Mouse (Mus musculus) CH12.LX (cell line): ENCODE data around the gene Vav1. TPM values are rescaled to one million over a fixed set of nuclear protein-coding genes. Genes with fewer than 3 reads are reported as not detected.
A peak's percentile ranks its signal among the peaks of the same experiment; 100 is the strongest.

Experiments
- DNase-seq: peaks from one replicate; pipeline ENCODE4 v3.0.0-alpha.2; 2013; ENCODE audit errors: extremely low read depth
- H3K27ac ChIP-seq: 2 replicates; pipeline ENCODE4 v1.5.1; 2012; ENCODE audit warnings: low read depth, mild to moderate bottlenecking, control low read depth, moderate library complexity; ENCODE audit not compliant: insufficient read depth
- H3K27me3 ChIP-seq: replicated peaks from 2 replicates; pipeline ENCODE3; 2012; ENCODE audit warnings: inconsistent platforms
- H3K36me3 ChIP-seq, 2 experiments: replicated peaks in 1 of 2; 2 replicates each; pipeline versions ENCODE3 to v1.6.1; 2012; ENCODE audit warnings: inconsistent platforms in 1 of 2, low read length in 1 of 2, mild to moderate bottlenecking in 1 of 2, mixed read lengths in 1 of 2, moderate library complexity in 1 of 2; ENCODE audit not compliant: control insufficient read depth in 1 of 2, insufficient read depth in 1 of 2
- H3K4me1 ChIP-seq, 2 experiments: 2 replicates each; pipeline ENCODE4 v1.6.1; 2012; ENCODE audit warnings: inconsistent platforms in 1 of 2, moderate library complexity in 1 of 2; ENCODE audit not compliant: insufficient read depth in 2 of 2, control insufficient read depth in 1 of 2
- H3K4me2 ChIP-seq: 2 replicates; pipeline ENCODE4 v1.6.1; 2012; ENCODE audit warnings: low read depth, mild to moderate bottlenecking, control low read depth; ENCODE audit not compliant: poor library complexity, insufficient read depth, severe bottlenecking
- H3K4me3 ChIP-seq, 3 experiments: fragments of 150-350 bp in 1 of 3; sonication (generic) in 1 of 3; replicated peaks in 1 of 3; 2 replicates each; pipeline versions ENCODE3 to v1.5.1; 2011 to 2012; ENCODE audit warnings: low read depth in 2 of 3, low read length in 2 of 3, mild to moderate bottlenecking in 2 of 3, moderate library complexity in 2 of 3, control low read depth in 1 of 3, improper control_type of control experiment in 1 of 3, inconsistent platforms in 1 of 3, mixed read lengths in 1 of 3; ENCODE audit not compliant: poor library complexity in 1 of 3
- H3K79me2 ChIP-seq: replicated peaks from 2 replicates; pipeline ENCODE4 v1.6.1; 2012; ENCODE audit warnings: mild to moderate bottlenecking, moderate library complexity; ENCODE audit not compliant: control insufficient read depth, poor library complexity, insufficient read depth, severe bottlenecking; ENCODE audit errors: extremely low read depth
- H3K9ac ChIP-seq: 2 replicates; pipeline ENCODE4 v1.6.1; 2012; ENCODE audit warnings: low read depth, mild to moderate bottlenecking, control low read depth, moderate library complexity; ENCODE audit not compliant: insufficient read depth
- H3K9me3 ChIP-seq: replicated peaks from 2 replicates; pipeline ENCODE3; 2012; ENCODE audit warnings: low read length, inconsistent platforms, mixed read lengths
- CHD2 ChIP-seq: IDR thresholded peaks from 2 replicates; pipeline ENCODE4 v1.6.1; 2011; ENCODE audit warnings: low read length, improper control_type of control experiment
- CTCF ChIP-seq, 2 experiments: IDR thresholded peaks in 1 of 2; conservative IDR thresholded peaks in 1 of 2; 2 replicates each; pipeline ENCODE4 v1.5.1; 2011 to 2012; ENCODE audit warnings: low read depth in 2 of 2, low read length in 2 of 2, improper control_type of control experiment in 1 of 2, inconsistent platforms in 1 of 2, mild to moderate bottlenecking in 1 of 2, moderate library complexity in 1 of 2
- E2F4 ChIP-seq: IDR thresholded peaks from 2 replicates; pipeline ENCODE4 v1.6.1; 2011; ENCODE audit warnings: low read depth, low read length, improper control_type of control experiment; ENCODE audit not compliant: insufficient replicate concordance
- EP300 ChIP-seq: IDR thresholded peaks from 2 replicates; pipeline ENCODE4 v1.6.1; 2011; ENCODE audit warnings: low read length, improper control_type of control experiment
- ETS1 ChIP-seq: conservative IDR thresholded peaks from 2 replicates; pipeline ENCODE4 v1.6.1; 2012; ENCODE audit warnings: low read depth, mild to moderate bottlenecking, inconsistent platforms, low read length, improper control_type of control experiment, moderate library complexity
- HCFC1 ChIP-seq: IDR thresholded peaks from 2 replicates; pipeline ENCODE4 v1.6.1; 2012; ENCODE audit warnings: low read depth, mild to moderate bottlenecking, inconsistent platforms, low read length, improper control_type of control experiment
- IRF4 ChIP-seq: IDR thresholded peaks from 2 replicates; pipeline ENCODE4 v1.6.1; 2014; ENCODE audit warnings: low read depth, mild to moderate bottlenecking, inconsistent platforms, low read length, improper control_type of control experiment
- JUN ChIP-seq: IDR thresholded peaks from 2 replicates; pipeline ENCODE4 v1.6.1; 2011; ENCODE audit warnings: low read depth, mild to moderate bottlenecking, low read length, improper control_type of control experiment, moderate library complexity; ENCODE audit not compliant: insufficient read depth
- KAT2A ChIP-seq: IDR thresholded peaks from 2 replicates; pipeline ENCODE4 v1.6.1; 2012; ENCODE audit warnings: low read length, improper control_type of control experiment, inconsistent platforms; ENCODE audit not compliant: insufficient replicate concordance
- MAFK ChIP-seq: IDR thresholded peaks from 2 replicates; pipeline ENCODE4 v1.6.1; 2011; ENCODE audit warnings: low read length, improper control_type of control experiment; ENCODE audit not compliant: insufficient replicate concordance
- MEF2A ChIP-seq: IDR thresholded peaks from 2 replicates; pipeline ENCODE4 v1.6.1; 2014; ENCODE audit warnings: low read depth, mild to moderate bottlenecking, inconsistent platforms, low read length, improper control_type of control experiment, borderline replicate concordance
- MXI1 ChIP-seq: IDR thresholded peaks from 2 replicates; pipeline ENCODE4 v1.6.1; 2011; ENCODE audit warnings: mild to moderate bottlenecking, low read depth, low read length, improper control_type of control experiment
- NELFE ChIP-seq: IDR thresholded peaks from 2 replicates; pipeline ENCODE4 v1.6.1; 2011; ENCODE audit warnings: low read depth, low read length, improper control_type of control experiment
- POLR2A ChIP-seq: IDR thresholded peaks from 2 replicates; pipeline ENCODE4 v1.6.1; 2011; ENCODE audit warnings: low read depth, mild to moderate bottlenecking, improper control_type of control experiment, low read length
- POLR2AphosphoS2 ChIP-seq: IDR thresholded peaks from 2 replicates; pipeline ENCODE4 v1.6.1; 2011; ENCODE audit warnings: low read depth, low read length, improper control_type of control experiment
- SIN3A ChIP-seq: IDR thresholded peaks from 2 replicates; pipeline ENCODE4 v1.6.1; 2012; ENCODE audit warnings: low read length, improper control_type of control experiment, inconsistent platforms
- TBP ChIP-seq: conservative IDR thresholded peaks from 2 replicates; pipeline ENCODE4 v1.6.1; 2011; ENCODE audit warnings: low read depth, low read length, improper control_type of control experiment
- TCF12 ChIP-seq: IDR thresholded peaks from 2 replicates; pipeline ENCODE4 v1.6.1; 2014; ENCODE audit warnings: low read depth, mild to moderate bottlenecking, inconsistent platforms, low read length, improper control_type of control experiment
- USF1 ChIP-seq: IDR thresholded peaks from 2 replicates; pipeline ENCODE4 v1.6.1; 2014; ENCODE audit warnings: low read depth, mild to moderate bottlenecking, inconsistent platforms, low read length, improper control_type of control experiment
- ZC3H11A ChIP-seq: IDR thresholded peaks from 2 replicates; pipeline ENCODE4 v1.6.1; 2012; ENCODE audit warnings: low read depth, mild to moderate bottlenecking, inconsistent platforms, low read length, improper control_type of control experiment
- ZKSCAN1 ChIP-seq: IDR thresholded peaks from 2 replicates; pipeline ENCODE4 v1.6.1; 2012; ENCODE audit warnings: low read depth, inconsistent platforms, low read length, improper control_type of control experiment, borderline replicate concordance
- ZMIZ1 ChIP-seq: IDR thresholded peaks from 2 replicates; pipeline ENCODE4 v1.6.1; 2012; ENCODE audit warnings: low read depth, mild to moderate bottlenecking, inconsistent platforms, low read length, improper control_type of control experiment
- ZNF384 ChIP-seq: IDR thresholded peaks from 2 replicates; pipeline ENCODE4 v1.6.1; 2012; ENCODE audit warnings: low read depth, low read length, improper control_type of control experiment, inconsistent platforms
- dilution Hi-C: fragments of 300-500 bp; cut with MboI; formaldehyde crosslinking; loops from 2 replicates; pipeline ENCODE4 v1.14.3; 2020; ENCODE audit warnings: low sequenced_read_pairs; ENCODE audit not compliant: extremely low pct_unique_long_range_greater_than_20kb, extremely low pct_ligation_motif_present
- in situ Hi-C: fragments of 300-500 bp; cut with MboI; formaldehyde crosslinking; loops from 3 replicates; pipeline ENCODE4 v1.14.3; 2019; ENCODE audit warnings: low sequenced_read_pairs, low pct_ligation_motif_present, low pct_unique_long_range_greater_than_20kb, mixed read lengths
- polyA plus RNA-seq: library from polyadenylated mRNA; unstranded; fragments of >175 nt; gene quantifications from 2 replicates; pipeline ENCODE4 v1.2.1, GENCODE M21; 2012; ENCODE audit warnings: low read depth; ENCODE audit not compliant: insufficient read length
- total RNA-seq, 2 experiments: library from RNA; depleted of rRNA; stranded (reverse); fragments of 300-350 nt in 1 of 2; fragments of >200 nt in 1 of 2; gene quantifications; 2 replicates each; pipeline ENCODE4 v1.2.3; 2012 to 2014

Gene Vav1
- total and polyA plus RNA-seq, 3 experiments = 60.3 to 90.9 (median 84.3) TPM

DNA sequence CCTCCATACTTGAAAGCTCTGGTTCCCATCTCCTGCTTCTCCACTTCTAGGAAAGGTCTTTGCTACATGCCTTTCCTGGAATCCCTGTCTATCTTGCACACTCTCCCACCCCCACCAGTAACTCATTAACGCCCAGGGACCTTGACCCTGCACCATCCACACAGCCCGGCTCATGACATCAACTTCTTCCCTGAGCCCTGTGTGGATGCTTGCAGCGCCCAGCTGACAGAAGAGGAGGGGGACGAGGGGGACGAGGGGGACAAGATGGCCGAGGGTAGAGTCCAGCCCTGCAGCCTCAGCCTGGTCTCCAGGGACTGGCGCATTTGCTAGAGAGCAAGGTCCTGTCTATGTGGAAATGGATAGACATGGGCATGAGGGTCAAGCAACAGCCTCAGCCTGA is 45.9 kb upstream of the Vav1 start:
- H3K9me3 ChIP-seq = no peaks in the 10 kb centered on the region
- no peaks in the 10 kb centered on the region for H3K79me2 ChIP-seq
- no peak overlapping the region for H3K9ac ChIP-seq
- in situ Hi-C loops = no loop called here
- no peak overlapping the region for H3K4me3 ChIP-seq
- peaks cover 3 to 20% of the 10 kb centered on the region in 2 experiments; a peak in 3 of 4 replicates for H3K4me1 ChIP-seq
- no peaks in the 10 kb centered on the region for H3K27me3 ChIP-seq
- H3K4me2 ChIP-seq = no peak overlapping the region
- no peak for DNase-seq
- no peak overlapping the region for H3K27ac ChIP-seq
- peaks cover 36 to 46% of the 10 kb centered on the region in 2 experiments for H3K36me3 ChIP-seq
- dilution Hi-C loops = no loop called here
- no peak for TF ChIP-seq TCF12
- TF ChIP-seq USF1 = no peak
- TF ChIP-seq MAFK = no peak
- no peak for TF ChIP-seq EP300
- TF ChIP-seq IRF4 = no peak
- TF ChIP-seq KAT2A = no peak
- TF ChIP-seq MXI1 = no peak
- TF ChIP-seq TBP = no peak
- TF ChIP-seq CHD2 = no peak
- no peak for TF ChIP-seq ZMIZ1
- TF ChIP-seq POLR2AphosphoS2 = no peak
- TF ChIP-seq NELFE = no peak
- TF ChIP-seq HCFC1 = no peak
- TF ChIP-seq ZC3H11A = no peak
- TF ChIP-seq ZKSCAN1 = no peak
- no peak for TF ChIP-seq E2F4
- TF ChIP-seq JUN = no peak
- no peak for TF ChIP-seq ETS1
- no peak for TF ChIP-seq SIN3A
- no peak for TF ChIP-seq ZNF384

DNA sequence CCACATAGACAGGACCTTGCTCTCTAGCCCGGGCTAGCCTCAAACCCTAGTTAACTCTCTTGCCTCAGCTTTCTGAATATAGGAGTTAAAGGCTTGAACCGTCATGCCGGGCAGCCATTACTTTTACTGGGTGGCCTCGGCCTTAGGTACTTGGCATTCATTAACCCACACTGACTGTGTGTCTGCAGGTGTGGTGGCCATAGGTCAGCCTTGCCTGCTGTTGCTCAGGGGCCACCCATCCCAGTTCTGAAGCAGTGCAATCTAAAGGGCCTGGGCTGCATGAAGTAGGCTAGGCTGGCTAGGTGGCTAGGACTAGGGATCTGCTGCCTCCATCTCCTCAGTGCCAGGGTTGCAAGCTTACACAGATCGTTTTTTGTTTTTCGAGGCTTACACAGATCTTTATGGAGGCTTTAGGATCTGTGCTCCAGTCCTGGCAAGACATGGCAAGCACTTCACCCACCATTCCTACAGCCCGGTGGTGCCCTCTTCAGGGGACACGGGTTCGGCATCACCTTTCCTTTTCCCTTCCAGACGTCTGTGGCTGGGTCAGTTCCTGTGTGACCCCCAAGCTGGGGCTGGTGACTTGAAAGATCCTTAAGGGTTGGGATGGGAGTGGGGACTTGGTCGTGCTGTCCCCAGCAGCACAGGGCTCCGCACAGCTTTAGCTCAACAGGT is 44.5 kb upstream of the Vav1 start:
- Histone ChIP-seq H3K9me3 (no peaks in the 10 kb centered on the region), H3K4me2 (no peak overlapping the region), H3K4me3 (no peak overlapping the region), H3K9ac (no peak overlapping the region)
- in situ Hi-C loops = no loop called here
- TF ChIP-seq MEF2A (no peak), CTCF (conservative IDR thresholded peaks at IDR 0.05 in 1 of 2, IDR thresholded peaks at IDR 0.05 in 1 of 2; ENCODE audit: low read depth in 2 of 2, low read length in 2 of 2) (peak in 1 of 2 experiments; percentile 19; a peak in 2 of 4 replicates), POLR2A (no peak)
- TF ChIP-seq, all 38 proteins: peak for 1
- no peak for DNase-seq
- no peaks in the 10 kb centered on the region for H3K27me3 ChIP-seq
- dilution Hi-C loops = no loop called here
- H3K4me1 ChIP-seq = peaks cover 3 to 18% of the 10 kb centered on the region in 2 experiments; a peak in 3 of 4 replicates
- H3K36me3 ChIP-seq = peaks cover 36 to 49% of the 10 kb centered on the region in 2 experiments
- H3K79me2 ChIP-seq = no peaks in the 10 kb centered on the region
- H3K27ac ChIP-seq = no peak overlapping the region
